Mouse (Mus musculus) lung, postnatal 0 days (tissue): ENCODE measurements at regions not wholly inside any gene's neighbourhood (a gene's known extent, or its start where the extent isn't known, plus 50 kb on each side); places are given as distances from the start of the nearest gene placed in this dataset.

Experiments
- CTCF ChIP-seq: IDR thresholded peaks from 2 replicates; pipeline ENCODE4 v1.5.1; 2016; ENCODE audit warnings: antibody characterized with exemption, mild to moderate bottlenecking
- EP300 ChIP-seq: IDR thresholded peaks from 2 replicates; pipeline ENCODE4 v1.6.1; 2016; ENCODE audit warnings: antibody characterized with exemption, mild to moderate bottlenecking, control low read depth

DNA sequence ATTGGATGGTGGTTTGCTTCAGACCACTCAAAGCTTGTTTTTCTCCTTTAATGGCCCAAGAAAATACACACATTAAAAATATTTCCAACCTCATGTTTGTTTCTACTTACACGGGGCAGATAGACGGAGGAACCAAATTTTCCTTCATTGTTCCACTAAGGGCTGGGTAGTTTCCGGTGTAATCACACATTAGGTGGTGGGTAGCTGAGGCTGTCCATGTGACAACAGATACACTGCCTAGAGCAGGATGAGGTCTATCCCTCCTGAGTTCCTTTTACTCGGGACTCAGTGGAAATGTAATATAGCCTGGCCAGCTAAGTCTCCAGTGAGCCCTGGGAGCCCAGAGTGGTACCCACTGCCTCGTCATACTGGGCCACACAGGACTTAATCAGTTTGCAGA is 192.5 kb downstream of the Rplp1 start:
- TF ChIP-seq CTCF (no peak), EP300 (no peak)
